Mouse (Mus musculus) cerebellum, adult 2 months (tissue): Measurements from ENCODE around the gene Slc7a14. TPM values are rescaled to one million over a fixed set of nuclear protein-coding genes. Genes with fewer than 3 reads are reported as not detected.

ENCODE experiments used
- DNase-seq, 2 experiments: peaks; one replicate each; pipeline ENCODE4 v3.0.0; 2021
- H3K27ac ChIP-seq: fragments of 200-500 bp; 2 replicates; pipeline ENCODE4 v1.5.1; 2012; ENCODE audit warnings: low read length, control low read depth, inconsistent platforms; ENCODE audit not compliant: insufficient read depth
- H3K27me3 ChIP-seq: fragments of 200-500 bp; 2 replicates; pipeline ENCODE4 v1.6.1; 2012; ENCODE audit warnings: inconsistent platforms, mild to moderate bottlenecking, low read length, moderate library complexity; ENCODE audit not compliant: control insufficient read depth, insufficient read depth
- H3K4me1 ChIP-seq: fragments of 200-500 bp; 2 replicates; pipeline ENCODE4 v1.6.1; 2011; ENCODE audit warnings: low read length; ENCODE audit not compliant: control insufficient read depth, insufficient read depth
- H3K4me3 ChIP-seq: fragments of 200-500 bp; replicated peaks from 2 replicates; pipeline ENCODE3; 2011; ENCODE audit warnings: mild to moderate bottlenecking, low read depth, low read length, control low read depth; ENCODE audit not compliant: insufficient read depth
- CTCF ChIP-seq: fragments of 200-500 bp; IDR thresholded peaks from 2 replicates; pipeline ENCODE4 v1.5.1; 2011; ENCODE audit warnings: low read depth, mild to moderate bottlenecking, control low read depth, low read length, moderate library complexity, borderline replicate concordance; ENCODE audit not compliant: insufficient read depth
- POLR2A ChIP-seq: fragments of 200-500 bp; IDR thresholded peaks from 2 replicates; pipeline ENCODE4 v1.6.1; 2011; ENCODE audit warnings: low read length, control low read depth, borderline replicate concordance; ENCODE audit not compliant: insufficient read depth
- WGBS: fragments of 180-500 bp; shearing (Covaris S2); methylation state at CpG from one replicate; pipeline ENCODE4 v1.1.7; 2018; 5-methylcytosine and 5-hydroxymethylcytosine counted together
- polyA plus RNA-seq: library from polyadenylated mRNA; depleted of rRNA; stranded (reverse); fragments of >200 nt; gene quantifications from 2 replicates; pipeline ENCODE4 v1.2.3, GENCODE M21; 2012; rRNA removed

The Slc7a14 gene
- 29.4 and 30.0 TPM in 2 replicates for polyA plus RNA-seq

GRCm38 (mm10) chr3:31309934-31310787, at the start of gene Slc7a14:
Gene Slc7a14 (minus strand): TSS chr3:31310378.
- DNase-seq: peak; percentile 87 to 92
- H3K4me3 ChIP-seq: peak within 1 kb of the TSS; percentile 85
- WGBS: under 1% methylated on average over 37 of the region's 38 CpGs
- no peak for TF ChIP-seq CTCF
- TF ChIP-seq POLR2A: peak; percentile 55; the same call in 1 of the 2 replicates
- peaks cover 8% of the 10 kb centered on the region; the same call in 1 of the 2 replicates for H3K4me1 ChIP-seq
- no peaks in the 10 kb centered on the region for H3K27me3 ChIP-seq
- peak within 1 kb of the TSS; percentile 89 for H3K27ac ChIP-seq

- Histone ChIP-seq H3K27me3 (no peaks in the 10 kb centered on the region), H3K4me3 (no peak overlapping the region), H3K27ac (no peak overlapping the region), H3K4me1 (no peaks in the 10 kb centered on the region)
- WGBS: 78% methylated on average over 4 of the region's 4 CpGs
- DNase-seq: no peak
- TF ChIP-seq CTCF (no peak), POLR2A (no peak)
Observed at GRCm38 (mm10) chr3:31346540-31346939, 36.4 kb upstream of the Slc7a14 start.

GRCm38 (mm10) chr3:31345766-31346165, 35.6 kb upstream of the Slc7a14 start:
- TF ChIP-seq CTCF: no peak
- TF ChIP-seq POLR2A: no peak
- H3K27ac ChIP-seq: no peak overlapping the region
- no peak overlapping the region for H3K4me3 ChIP-seq
- WGBS: 66% methylated on average over 4 of the region's 4 CpGs
- H3K27me3 ChIP-seq: no peaks in the 10 kb centered on the region
- DNase-seq: no peak
- no peaks in the 10 kb centered on the region for H3K4me1 ChIP-seq

- Histone ChIP-seq H3K27ac (no peak overlapping the region), H3K4me1 (no peaks in the 10 kb centered on the region), H3K27me3 (no peaks in the 10 kb centered on the region), H3K4me3 (no peak overlapping the region)
- 79% methylated on average over 3 of the region's 3 CpGs for WGBS
- DNase-seq: no peak
- TF ChIP-seq POLR2A (no peak), CTCF (no peak)
Observed at GRCm38 (mm10) chr3:31339236-31339635, 29.1 kb upstream of the Slc7a14 start.

- peaks cover 2% of the 10 kb centered on the region for H3K4me1 ChIP-seq
- H3K27ac ChIP-seq: no peak overlapping the region
- TF ChIP-seq CTCF (no peak), POLR2A (no peak)
- no peak overlapping the region for H3K4me3 ChIP-seq
- H3K27me3 ChIP-seq: no peaks in the 10 kb centered on the region
- DNase-seq: no peak
- WGBS: 56% methylated on average over 7 of the region's 7 CpGs
Observed at GRCm38 (mm10) chr3:31328237-31328836, 18.2 kb upstream of the Slc7a14 start.

- TF ChIP-seq CTCF: no peak
- TF ChIP-seq POLR2A: no peak
- no peak for DNase-seq
Observed at GRCm38 (mm10) chr3:31327791-31328190, 17.6 kb upstream of the Slc7a14 start.

GRCm38 (mm10) chr3:31324231-31324654, 14.1 kb upstream of the Slc7a14 start:
- Histone ChIP-seq H3K27me3 (no peaks in the 10 kb centered on the region), H3K4me1 (peaks cover 2% of the 10 kb centered on the region), H3K4me3 (no peak overlapping the region), H3K27ac (no peak overlapping the region)
- WGBS: 46% methylated on average over 3 of the region's 3 CpGs
- TF ChIP-seq CTCF (no peak), POLR2A (no peak)
- DNase-seq: peak; percentile 16 to 36

More at GRCm38 (mm10) chr3:31327791-31328190, 17.6 kb upstream of the Slc7a14 start:
- Histone ChIP-seq H3K4me3 (no peak overlapping the region), H3K27me3 (no peaks in the 10 kb centered on the region), H3K27ac (no peak overlapping the region), H3K4me1 (peaks cover 2% of the 10 kb centered on the region)
- 96% methylated on average over 5 of the region's 5 CpGs for WGBS

- Histone ChIP-seq H3K27ac (peak overlapping the region; percentile 89), H3K4me3 (peak overlapping the region; percentile 85), H3K27me3 (no peaks in the 10 kb centered on the region), H3K4me1 (peaks cover 8% of the 10 kb centered on the region; the same call in 1 of the 2 replicates)
- no peak for TF ChIP-seq CTCF
- peak; percentile 33; the same call in 1 of the 2 replicates for TF ChIP-seq POLR2A
- WGBS: under 1% methylated on average over 36 of the region's 36 CpGs
- peak; percentile 86 to 87 for DNase-seq
Observed at GRCm38 (mm10) chr3:31309371-31309933, 726 bp downstream of the Slc7a14 start.
